In genomic region chr2:75464429-75464828, GRCm38 (mm10) we compare ENCODE assay signal across 27 mouse cellular contexts.
A peak's percentile ranks its signal among the peaks of the same experiment; 100 is the strongest.
DNase-seq lines count a peak whose midpoint lies in the region; ATAC-seq and TF ChIP-seq lines count a peak whose summit lies in the region.
"Had no signal": no experiment of that assay in that cellular context is flagged by ENCODE, and none has a peak within 500 bp of the region (broad histone marks: within the 10 kb centered on the region; RNA-seq: fewer than 3 reads in every experiment).

No protein-coding gene starts in this region.

- peaks cover 34 to 56% of the 10 kb centered on the region in 2 experiments for H3K4me1 ChIP-seq in MEL (ENCODE audit: control insufficient read depth in 1 of 2, insufficient read depth in 2 of 2, low read length in 2 of 2)
- H3K4me1 ChIP-seq: embryonic facial prominence, embryonic 12.5 days; intestine, embryonic 15.5 days had no signal

- H3K27me3 ChIP-seq in MEL (ENCODE audit: control insufficient read depth in 1 of 2, insufficient read depth in 2 of 2, low read length in 2 of 2): no peaks in the 10 kb centered on the region
- H3K27me3 ChIP-seq in splenic B cell, adult 2 months (ENCODE audit: control insufficient read depth, insufficient read depth, low read length, poor library complexity, severe bottlenecking): no peaks in the 10 kb centered on the region
- H3K27me3 ChIP-seq: embryonic facial prominence, embryonic 12.5 days; embryonic facial prominence, embryonic 15.5 days; hindbrain, embryonic 13.5 days; intestine, embryonic 15.5 days had no signal

- peak; percentile 49 for DNase-seq in A20 (ENCODE audit: low read depth, low spot score)
- peak; percentile 84 for DNase-seq in MEL (ENCODE audit: low read depth, low spot score)
- peak; percentile 10 for DNase-seq in splenic B cell, adult 2 months (ENCODE audit: low read depth, low spot score)
- DNase-seq in cerebellum, postnatal 4 days (ENCODE audit: low spot score in 2 of 2): no peak
- no peak for DNase-seq in kidney, postnatal 36 days
- no peak for DNase-seq in adrenal gland, postnatal 4 days (ENCODE audit: low spot score in 2 of 2)
- DNase-seq: adrenal gland, adult 2 months; adrenal gland, postnatal 14 days; cerebellum, adult 11-12 months; cerebellum, adult 8-10 months; cerebellum, postnatal 10 days; cerebellum, postnatal 36 days; forebrain, postnatal 0 days; gastrocnemius, adult 2 months; gastrocnemius, postnatal 14 days; heart, adult 2 months had no signal

- peak overlapping the region; percentile 88 for H3K27ac ChIP-seq in MEL (ENCODE audit: control insufficient read depth, low read depth, low read length)
- H3K27ac ChIP-seq: embryonic facial prominence, embryonic 12.5 days; embryonic facial prominence, embryonic 15.5 days; gastrocnemius, adult 2 months; heart, adult 2 months; heart, embryonic 10.5 days; hindbrain, embryonic 10.5 days; hindbrain, embryonic 13.5 days; intestine, embryonic 15.5 days had no signal

- TF ChIP-seq CTCF in MEL (IDR thresholded peaks at IDR 0.05 in 2 of 3, conservative IDR thresholded peaks at IDR 0.05 in 1 of 3; ENCODE audit: control insufficient read depth in 1 of 3, insufficient read depth in 1 of 3, low read depth in 2 of 3, low read length in 3 of 3, poor library complexity in 1 of 3, severe bottlenecking in 1 of 3): no peak

- no peak for TF ChIP-seq RAD21 in MEL (IDR thresholded peaks at IDR 0.05; ENCODE audit: low read depth, low read length)

- peaks cover 3% of the 10 kb centered on the region; the same call in 1 of the 2 replicates for H3K79me2 ChIP-seq in MEL (ENCODE audit: control insufficient read depth, insufficient read depth, low read length, poor library complexity)

- ATAC-seq in hematopoietic stem cell, adult 5-6 weeks (replicated peaks in 1 of 2; ENCODE audit: insufficient read depth in 1 of 2, low FRiP score in 2 of 2, low TSS enrichment in 1 of 2, low read depth in 1 of 2, poor library complexity in 2 of 2, severe bottlenecking in 2 of 2): peak; percentile 71 to 72; a peak in 3 of 4 replicates
- ATAC-seq: CD4-positive, CD25-positive, alpha-beta regulatory T cell, adult 4 months; forebrain, embryonic 14.5 days; forebrain, postnatal 0 days; hindbrain, embryonic 16.5 days; intestine, embryonic 15.5 days; Patski had no signal

- TF ChIP-seq POLR2A in MEL (IDR thresholded peaks at IDR 0.05; ENCODE audit: control insufficient read depth in 1 of 2, insufficient read depth in 1 of 2, low read depth in 1 of 2, low read length in 2 of 2, poor library complexity in 1 of 2): peak in 1 of 2 experiments; percentile 59; a peak in 1 of 4 replicates

- peaks cover 0 to 64% of the 10 kb centered on the region in 2 experiments; a peak in 2 of 4 replicates for H3K36me3 ChIP-seq in MEL (ENCODE audit: control insufficient read depth in 1 of 2, insufficient read depth in 2 of 2, low read length in 2 of 2)
- no peaks in the 10 kb centered on the region for H3K36me3 ChIP-seq in splenic B cell, adult 2 months (ENCODE audit: control insufficient read depth, insufficient read depth, low read length, poor library complexity, severe bottlenecking)
- H3K36me3 ChIP-seq: embryonic facial prominence, embryonic 12.5 days; embryonic facial prominence, embryonic 15.5 days; heart, embryonic 10.5 days; hindbrain, embryonic 10.5 days; hindbrain, embryonic 13.5 days; intestine, embryonic 15.5 days had no signal

- peak; percentile 44 to 50 for TF ChIP-seq EP300 in MEL (IDR thresholded peaks at IDR 0.05; ENCODE audit: low read depth in 1 of 2, low read length in 2 of 2)

- no peaks in the 10 kb centered on the region for H3K9me3 ChIP-seq in MEL (replicated peaks; ENCODE audit: insufficient read depth, low read length)
- H3K9me3 ChIP-seq: embryonic facial prominence, embryonic 12.5 days; embryonic facial prominence, embryonic 15.5 days; heart, embryonic 10.5 days; hindbrain, embryonic 10.5 days; hindbrain, embryonic 13.5 days; intestine, embryonic 15.5 days had no signal

- H3K9ac ChIP-seq in MEL (ENCODE audit: control insufficient read depth, low read depth, low read length, poor library complexity, severe bottlenecking): peak overlapping the region; percentile 79
- H3K9ac ChIP-seq: embryonic facial prominence, embryonic 12.5 days; embryonic facial prominence, embryonic 15.5 days; forebrain, postnatal 0 days; hindbrain, embryonic 13.5 days; intestine, embryonic 15.5 days had no signal

- peak overlapping the region; percentile 26 to 41 for H3K4me3 ChIP-seq in MEL (ENCODE audit: control insufficient read depth in 1 of 2, insufficient read depth in 1 of 2, low read depth in 2 of 2, low read length in 2 of 2)
- H3K4me3 ChIP-seq: embryonic facial prominence, embryonic 12.5 days; embryonic facial prominence, embryonic 15.5 days; gastrocnemius, adult 2 months; heart, adult 2 months; heart, embryonic 10.5 days; hindbrain, embryonic 10.5 days; hindbrain, embryonic 13.5 days; intestine, embryonic 15.5 days had no signal

TF ChIP-seq in MEL, 35 proteins besides CTCF, POLR2A, EP300 and RAD21:
- no peak for TF ChIP-seq MXI1 (IDR thresholded peaks at IDR 0.05; ENCODE audit: low read depth, low read length)
- no peak; the same call in 1 of the 2 replicates for TF ChIP-seq MAZ (IDR thresholded peaks at IDR 0.05; ENCODE audit: low read depth, low read length)
- no peak for TF ChIP-seq USF1 (IDR thresholded peaks at IDR 0.05; ENCODE audit: low read depth, low read length)
- no peak for TF ChIP-seq KAT2A (conservative IDR thresholded peaks at IDR 0.05; ENCODE audit: low read depth, low read length)
- TF ChIP-seq TAL1 (IDR thresholded peaks at IDR 0.05; ENCODE audit: low read length): no peak
- no peak for TF ChIP-seq MAFK (IDR thresholded peaks at IDR 0.05; ENCODE audit: borderline replicate concordance, low read depth, low read length)
- no peak for TF ChIP-seq BHLHE40 (IDR thresholded peaks at IDR 0.05; ENCODE audit: borderline replicate concordance, low read depth, low read length)
- peak; percentile 49; the same call in 1 of the 2 replicates for TF ChIP-seq RCOR1 (IDR thresholded peaks at IDR 0.05; ENCODE audit: low read depth, low read length)
- TF ChIP-seq SIN3A (IDR thresholded peaks at IDR 0.05; ENCODE audit: low read length): no peak; the same call in 1 of the 2 replicates
- no peak for TF ChIP-seq HCFC1 (IDR thresholded peaks at IDR 0.05; ENCODE audit: low read depth, low read length)
- TF ChIP-seq ELF1 (IDR thresholded peaks at IDR 0.05; ENCODE audit: low read depth, low read length): no peak
- TF ChIP-seq JUND (IDR thresholded peaks at IDR 0.05; ENCODE audit: low read depth, low read length): no peak
- TF ChIP-seq MAX (IDR thresholded peaks at IDR 0.05; ENCODE audit: low read length): peak; percentile 62; the same call in 1 of the 2 replicates
- peak; percentile 72; the same call in 1 of the 2 replicates for TF ChIP-seq CHD1 (IDR thresholded peaks at IDR 0.05; ENCODE audit: low read depth, low read length)
- TF ChIP-seq MEF2A (IDR thresholded peaks at IDR 0.05; ENCODE audit: extremely low read depth, insufficient replicate concordance, low read depth, low read length, poor library complexity, severe bottlenecking): no peak
- TF ChIP-seq GABPA (IDR thresholded peaks at IDR 0.05; ENCODE audit: low read depth, low read length): no peak
- peak; percentile 90 for TF ChIP-seq TBP (IDR thresholded peaks at IDR 0.05; ENCODE audit: low read depth, low read length)
- no peak for TF ChIP-seq MYB (IDR thresholded peaks at IDR 0.05; ENCODE audit: low read depth, low read length)
- 0 out of 2 replicates have a peak, but pooled peaks have one; percentile 13 for TF ChIP-seq MYC (IDR thresholded peaks at IDR 0.05; ENCODE audit: low read depth, low read length)
- peak; percentile 63 for TF ChIP-seq NELFE (IDR thresholded peaks at IDR 0.05; ENCODE audit: low read depth, low read length)
- TF ChIP-seq ETS1 (IDR thresholded peaks at IDR 0.05; ENCODE audit: low read depth, low read length): 0 out of 2 replicates have a peak, but pooled peaks have one; percentile 54
- 0 out of 2 replicates have a peak, but pooled peaks have one; percentile 33 for TF ChIP-seq ZMIZ1 (IDR thresholded peaks at IDR 0.05; ENCODE audit: low read depth, low read length)
- TF ChIP-seq POLR2AphosphoS2 (IDR thresholded peaks at IDR 0.05; ENCODE audit: low read length): no peak
- no peak for TF ChIP-seq UBTF (IDR thresholded peaks at IDR 0.05; ENCODE audit: borderline replicate concordance, insufficient read depth, low read depth, low read length)
- TF ChIP-seq SMC3 (IDR thresholded peaks at IDR 0.05; ENCODE audit: low read depth, low read length): no peak
- no peak for TF ChIP-seq ZNF384 (IDR thresholded peaks at IDR 0.05; ENCODE audit: low read depth, low read length)
- no peak for TF ChIP-seq CHD2 (IDR thresholded peaks at IDR 0.05; ENCODE audit: low read length)

Comparison
In these comparisons a context has a peak if more than half of its experiments do, and no peak if none do; other contexts are left out.
1. DNase-seq: peak in A20 (single experiment), MEL (single experiment) and splenic B cell, adult 2 months (single experiment); none in cerebellum, postnatal 4 days (0 of 2), kidney, postnatal 36 days (0 of 2) and adrenal gland, postnatal 4 days (0 of 2).